Mouse (Mus musculus): ENCODE measurements around the gene Ccdc32. TPM values are rescaled to one million over a fixed set of nuclear protein-coding genes. Genes with fewer than 3 reads are reported as not detected.
"Not testable (repeated sequence)": the region's sequence is repeated elsewhere in the genome, so short reads cannot be mapped to it uniquely, and the experiment has no call there.

The Ccdc32 gene
- 1 to 10 TPM; 7.4 to 8.2 TPM for total RNA-seq (2021)
- long read RNA-seq, experiment 1, transcript Ccdc32-201 (4 exons, 1,870 nt) = major isoform, 7 of 13 reads
- long read RNA-seq, experiment 1, partial matches to known transcripts = 0 of 13 reads
- long read RNA-seq, experiment 1, other reads (novel, unspliced or antisense) = 6 of 13 reads
- long read RNA-seq, experiment 2, transcript Ccdc32-201 (4 exons, 1,870 nt) = major isoform, 8 of 13 reads
- long read RNA-seq, experiment 2, partial matches to known transcripts = 0 of 13 reads
- long read RNA-seq, experiment 2, other reads (novel, unspliced or antisense) = 5 of 13 reads

DNA sequence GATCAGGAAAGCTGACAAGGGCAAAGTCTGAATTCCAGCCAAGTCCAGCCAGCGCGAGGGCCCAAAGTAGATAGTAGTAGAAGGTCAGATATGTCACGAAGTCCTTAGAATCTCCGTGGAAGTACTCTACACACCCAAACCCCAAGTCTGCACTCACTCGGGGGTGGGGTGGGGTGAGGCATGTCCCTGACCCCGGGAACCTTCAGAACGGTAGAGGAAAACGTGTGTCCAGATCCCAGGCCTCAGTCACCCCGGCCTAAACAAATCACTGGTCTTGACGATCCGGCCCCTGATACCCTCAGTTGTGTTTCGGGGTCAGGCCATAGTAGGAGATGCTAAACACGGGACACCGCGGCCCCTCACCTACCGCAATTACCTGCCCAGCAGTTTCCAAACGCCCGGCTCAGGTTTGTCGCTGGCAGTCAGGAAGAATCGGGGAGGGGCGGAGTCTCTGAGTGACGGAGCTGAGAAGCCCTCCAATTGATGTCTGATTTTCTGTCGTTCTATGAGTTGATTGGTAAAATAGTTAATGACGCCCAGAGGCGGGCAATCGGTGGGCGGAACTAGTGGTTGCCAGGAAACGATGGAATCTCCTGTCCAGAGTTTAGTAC lies at the start of gene Ccdc32:
Gene Ccdc32, minus strand, starts transcription at position 453 of the 611 bp plus-strand sequence.
- peak; percentile 88 for DNase-seq

DNA sequence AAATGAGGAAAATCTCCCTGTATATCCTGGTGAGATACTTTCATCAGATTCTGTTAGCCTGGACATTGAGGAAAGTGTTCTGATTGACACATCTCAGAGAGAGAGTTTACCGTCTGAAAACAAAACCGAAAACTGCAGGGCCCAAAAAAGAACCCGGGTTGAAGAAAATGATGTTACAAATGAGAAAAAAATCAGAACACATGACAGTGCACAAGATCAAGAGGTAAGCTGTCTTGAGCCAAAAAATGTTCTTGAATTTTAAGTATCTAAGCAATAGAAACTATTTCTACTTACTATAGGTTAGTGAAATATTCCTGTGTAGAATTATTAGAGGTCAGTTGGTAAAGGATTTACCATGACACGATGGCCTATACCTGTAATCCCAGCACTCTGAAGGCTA lies 43.2 kb upstream of the Ccdc32 start:
- no peak for DNase-seq

DNA sequence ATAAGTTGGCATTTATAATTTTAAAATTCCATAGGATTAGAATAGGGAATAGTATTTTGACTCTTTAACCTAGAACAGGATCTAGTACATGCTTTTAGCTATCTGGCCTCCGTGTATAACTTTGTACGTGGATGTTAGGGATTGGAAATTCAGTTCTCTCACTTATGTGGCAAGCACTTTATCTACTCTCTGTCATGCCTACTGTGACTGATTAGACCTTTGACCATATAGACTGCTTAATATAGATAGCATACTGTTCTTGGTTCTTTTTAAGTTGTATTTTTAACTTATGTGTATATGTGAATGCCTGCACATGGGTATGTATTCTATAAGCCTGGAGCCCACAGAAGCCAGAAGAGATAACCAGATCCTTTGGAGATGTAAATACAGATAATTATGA lies 30.9 kb upstream of the Ccdc32 start:
- DNase-seq = no peak

DNA sequence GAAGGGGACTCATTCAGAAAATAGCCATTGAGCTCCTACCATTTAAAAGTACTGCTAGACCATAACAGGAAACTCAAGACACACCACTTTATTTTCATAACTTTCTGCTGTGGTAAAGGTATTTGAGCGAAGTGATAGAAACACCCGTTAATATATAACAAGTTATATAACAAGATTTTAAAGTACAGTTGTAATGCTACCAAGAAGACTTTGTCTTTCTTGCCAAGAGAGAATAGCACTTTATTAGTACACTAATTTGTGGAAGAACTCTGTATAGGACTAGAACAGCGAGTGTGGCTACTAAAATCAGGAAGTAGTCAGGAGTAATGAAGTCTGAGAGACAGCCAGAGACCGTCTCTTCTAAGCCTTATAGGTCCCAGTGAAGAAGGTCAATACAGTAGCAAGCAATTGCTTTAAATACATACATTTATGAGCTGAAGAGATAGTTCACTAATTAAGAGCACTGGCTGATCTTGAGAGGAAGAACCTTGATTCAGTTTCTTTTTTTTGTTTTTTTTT lies 21.0 kb upstream of the Ccdc32 start:
- no peak for DNase-seq

DNA sequence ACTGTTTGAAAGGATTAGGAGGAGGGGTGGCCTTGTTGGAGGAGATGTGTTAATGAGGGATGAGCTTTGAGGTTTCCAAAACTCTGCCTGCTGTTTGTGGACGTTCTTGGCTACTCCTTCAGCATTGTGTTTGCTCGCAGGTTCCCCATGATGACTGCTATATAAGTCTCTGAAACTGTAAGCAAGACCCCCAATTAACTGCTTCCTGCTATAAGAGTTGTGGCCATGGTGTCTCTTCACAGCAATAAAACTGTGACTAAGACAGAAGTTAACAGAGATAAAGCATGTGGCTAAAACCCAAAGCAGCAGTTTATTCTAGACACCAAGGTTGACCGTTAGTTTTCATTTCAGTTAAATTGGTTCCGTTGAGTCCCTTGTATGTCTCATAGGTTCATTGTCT lies 18.7 kb upstream of the Ccdc32 start:
- DNase-seq = no peak

DNA sequence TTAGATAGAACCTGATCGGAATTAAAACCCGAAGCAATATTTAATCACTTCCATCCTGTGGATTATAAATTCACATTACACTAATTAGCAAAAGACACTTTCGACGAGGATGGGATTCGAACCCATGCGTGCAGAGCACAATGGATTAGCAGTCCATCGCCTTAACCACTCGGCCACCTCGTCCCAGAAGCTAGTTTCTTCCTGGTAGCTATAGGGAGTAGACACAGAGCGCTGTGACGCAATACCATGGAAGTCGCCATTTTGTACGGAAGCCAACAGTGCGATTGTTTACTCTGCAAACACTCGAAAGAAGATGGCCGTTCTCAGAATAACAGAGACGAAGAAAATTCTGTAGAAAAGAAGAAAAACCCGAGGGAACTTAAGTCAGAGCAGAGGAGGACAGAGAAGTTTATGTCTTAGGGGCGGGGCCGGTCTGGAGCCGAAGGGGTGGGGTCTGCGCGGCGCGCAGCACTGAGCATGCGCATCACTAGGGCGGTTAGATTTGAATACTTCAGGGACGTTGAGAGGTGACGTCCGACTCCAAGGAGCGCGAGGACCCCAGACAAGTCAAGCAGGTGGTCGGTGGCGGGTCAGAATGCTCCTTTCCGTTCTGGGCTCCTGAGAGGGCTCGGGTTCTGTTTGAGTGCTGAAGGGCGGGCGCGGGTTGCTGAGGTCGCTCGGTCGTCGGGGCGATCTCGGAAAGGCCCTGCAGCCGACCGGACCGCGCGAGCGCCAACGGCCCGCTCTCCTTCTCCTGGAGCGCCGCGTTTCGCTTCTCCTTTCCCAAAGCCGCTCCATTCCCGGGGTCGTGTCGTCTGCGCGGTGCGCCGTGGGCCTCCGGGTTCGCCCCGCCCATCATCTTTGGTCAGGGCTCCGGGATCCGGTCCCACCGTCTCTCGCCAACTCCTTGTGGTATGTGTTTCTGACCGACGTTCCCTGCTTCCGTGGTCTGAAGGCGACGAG lies 17.7 kb upstream of the Ccdc32 start, which contains the start of gene Knl1:
Gene Knl1, plus strand, starts transcription at position 471 of the 963 bp plus-strand sequence.
- peak; percentile 92 for DNase-seq

DNA sequence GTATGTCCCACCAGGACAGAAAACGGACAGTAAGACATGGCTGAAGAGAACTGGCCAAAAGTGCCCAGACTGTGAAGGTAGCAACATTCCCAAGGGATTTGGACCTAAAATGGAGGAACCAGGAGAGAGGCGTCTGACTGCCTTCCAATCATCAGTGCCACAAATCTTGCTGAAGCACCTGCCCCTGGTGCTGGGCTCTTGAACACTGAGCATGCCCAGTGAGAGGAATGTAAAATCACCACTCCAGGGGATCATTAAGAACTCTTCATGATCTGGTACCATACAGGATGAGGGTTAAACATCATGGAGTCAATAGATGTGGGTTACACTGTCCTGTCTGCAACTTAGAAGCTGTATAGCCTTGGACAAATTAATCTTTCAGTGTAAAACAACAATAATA lies 16.0 kb upstream of the Ccdc32 start:
- no peak for DNase-seq

DNA sequence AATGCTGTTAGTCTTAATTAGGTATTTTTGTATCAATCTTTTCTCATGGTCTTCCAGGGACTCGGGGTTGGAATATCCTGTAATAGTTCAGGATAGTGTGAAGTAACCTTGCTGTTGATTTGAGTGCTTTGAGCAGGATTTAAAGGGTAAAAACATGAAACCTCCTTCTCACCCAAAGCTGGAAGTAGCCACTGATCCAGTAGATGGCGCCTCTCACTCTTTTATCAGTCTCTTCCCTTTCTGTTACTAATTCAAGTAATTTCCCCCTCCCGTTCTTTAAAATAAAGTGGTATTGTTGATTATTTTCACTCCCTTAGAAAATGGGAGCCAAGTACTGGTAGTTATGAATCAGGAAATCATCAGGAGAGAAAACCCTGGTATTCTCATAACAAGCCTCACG lies 11.7 kb upstream of the Ccdc32 start:
- DNase-seq = no peak

DNA sequence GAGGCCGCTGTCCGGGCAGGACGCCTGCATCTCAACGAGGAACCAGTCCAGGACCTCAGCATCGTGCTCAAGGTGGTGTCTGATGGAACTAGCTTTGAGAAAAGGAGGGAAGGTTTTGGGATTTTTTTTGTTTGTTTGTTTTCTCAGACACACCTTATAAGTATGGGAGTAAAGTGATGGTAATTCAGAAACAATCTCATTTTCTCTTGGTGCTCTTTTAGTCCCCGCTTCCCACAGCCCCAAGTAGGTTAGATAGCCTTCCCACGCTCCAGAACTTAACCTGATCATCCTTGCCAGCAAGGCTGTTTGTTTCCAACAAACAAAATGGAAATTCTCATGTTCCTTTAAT lies 6.2 kb upstream of the Ccdc32 start:
- DNase-seq = no peak

DNA sequence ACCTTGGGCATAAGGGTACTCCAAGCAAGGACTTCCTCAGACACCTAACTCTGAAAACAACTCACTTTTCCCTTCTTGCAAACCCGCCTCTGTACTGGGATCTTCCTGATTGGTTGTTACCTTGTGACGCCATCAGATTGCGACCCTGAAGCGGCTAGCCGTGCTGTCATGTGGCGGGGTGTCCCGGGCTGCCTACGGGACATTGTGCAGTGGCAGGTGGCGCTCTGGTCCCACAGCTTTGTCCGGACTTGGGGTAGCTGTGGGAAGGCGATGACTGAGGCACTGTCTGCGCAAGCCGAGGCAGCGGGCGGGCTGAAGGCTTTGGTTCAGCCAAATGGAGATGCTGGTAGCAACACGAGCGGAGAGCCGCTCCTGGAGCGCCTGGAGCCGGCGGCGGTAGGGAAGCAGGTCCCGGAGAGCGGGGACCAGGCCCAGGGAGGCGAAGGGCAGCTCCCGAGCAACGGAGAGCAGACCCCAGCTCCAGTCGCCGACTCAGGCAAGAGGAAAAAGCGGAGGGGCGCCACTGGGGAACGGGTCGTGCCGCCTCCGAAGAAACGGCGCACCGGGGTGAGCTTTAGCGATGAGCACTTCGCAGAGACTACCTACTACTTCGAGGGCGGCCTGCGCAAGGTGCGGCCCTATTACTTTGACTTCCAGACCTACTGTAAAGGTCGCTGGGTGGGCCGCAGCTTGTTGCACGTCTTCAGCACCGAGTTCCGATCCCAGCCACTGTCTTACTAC lies 5.6 kb upstream of the Ccdc32 start, which contains the start of gene Rpusd2:
Gene Rpusd2, plus strand, starts transcription at position 135 of the 741 bp plus-strand sequence.
- DNase-seq = peak; percentile 90

DNA sequence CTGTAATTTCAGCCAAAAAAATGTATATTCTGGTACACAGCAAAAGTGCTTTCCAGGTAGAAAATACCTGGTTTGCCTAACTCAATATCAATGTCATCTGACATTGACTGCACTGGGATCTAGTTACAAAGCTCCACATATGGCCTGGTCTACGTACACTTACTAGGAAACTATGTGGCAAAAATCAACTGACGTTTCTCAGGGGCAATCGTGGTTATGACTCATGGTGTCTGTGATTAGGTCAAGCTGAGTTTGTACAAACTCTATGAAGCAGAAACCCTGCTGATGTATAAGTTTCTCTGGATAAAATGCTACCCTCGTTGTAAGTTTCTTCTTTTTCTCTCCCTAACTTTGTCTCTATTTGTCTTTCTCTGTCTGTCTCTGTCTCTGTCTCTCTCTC lies 3.0 kb upstream of the Ccdc32 start:
- DNase-seq = no peak

DNA sequence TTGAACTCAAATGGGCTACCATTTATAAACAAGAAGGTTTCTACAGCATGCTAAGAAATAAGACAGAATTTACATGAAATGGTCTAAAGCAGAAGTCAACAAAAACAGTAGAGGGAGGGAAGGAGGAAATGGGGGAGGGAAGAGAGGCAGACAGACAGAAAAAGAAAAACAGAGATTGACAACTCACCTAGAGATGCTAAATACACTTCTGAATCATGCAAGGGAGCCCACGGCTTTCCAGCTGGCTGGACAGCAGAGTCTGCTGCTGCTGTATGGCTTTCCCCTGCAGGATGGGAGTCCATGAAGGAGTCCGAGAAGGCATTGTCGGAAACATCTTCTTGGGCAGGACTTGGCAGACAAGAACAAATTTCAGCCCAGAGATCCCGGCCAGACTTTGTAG lies 2.2 kb downstream of the Ccdc32 start:
- no peak for DNase-seq

DNA sequence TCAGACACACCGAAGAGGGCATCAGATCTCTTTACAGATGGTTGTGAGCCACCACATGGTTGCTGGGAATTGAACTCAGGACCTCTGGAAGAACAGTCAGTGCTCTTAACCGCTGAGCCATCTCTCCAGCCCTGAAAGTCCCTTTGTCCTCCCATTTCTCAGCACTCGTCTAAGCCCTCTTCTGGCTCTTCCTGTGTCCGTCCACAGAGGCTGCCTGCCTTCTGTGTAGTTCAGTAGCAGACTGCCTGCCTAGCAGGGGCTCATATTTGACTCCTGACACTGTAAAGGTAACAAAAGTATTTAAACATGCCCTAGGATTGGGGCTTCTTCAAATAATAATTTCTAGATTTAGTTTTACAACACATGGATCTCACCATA lies 4.0 kb downstream of the Ccdc32 start:
- no peak for DNase-seq

DNA sequence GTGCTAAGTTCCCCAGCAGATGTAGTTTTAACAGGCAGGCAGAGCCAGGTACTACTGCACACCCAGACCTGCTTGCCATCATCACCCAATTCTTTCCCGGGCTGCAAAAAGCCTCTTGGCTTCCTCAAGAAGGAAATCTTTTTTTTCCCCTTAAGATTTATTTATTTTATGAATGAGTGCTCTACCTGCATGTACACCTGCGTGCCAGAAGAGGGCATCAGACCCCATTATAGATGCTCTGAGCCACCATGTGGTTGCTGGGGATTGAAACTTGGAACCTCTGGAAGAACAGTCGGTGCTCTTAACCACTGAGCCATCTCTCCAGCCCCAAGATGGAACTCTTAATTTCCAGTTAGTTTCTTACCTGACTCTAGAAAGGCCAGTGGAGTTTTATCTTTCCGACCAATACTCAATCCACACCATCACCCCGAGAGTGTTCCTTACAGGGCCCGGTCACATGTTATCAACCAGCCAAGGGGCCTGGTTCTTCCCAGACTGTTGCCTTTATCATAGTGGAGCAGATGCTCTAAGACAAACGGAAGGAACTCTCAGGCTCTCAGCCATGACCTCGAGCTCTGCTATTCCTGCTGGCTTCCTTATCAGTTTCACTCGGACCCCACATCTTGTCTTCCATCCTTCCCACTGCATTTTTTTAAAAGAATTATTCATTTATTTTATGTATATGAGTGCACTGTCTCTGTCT lies 4.5 kb downstream of the Ccdc32 start:
- DNase-seq = no peak

DNA sequence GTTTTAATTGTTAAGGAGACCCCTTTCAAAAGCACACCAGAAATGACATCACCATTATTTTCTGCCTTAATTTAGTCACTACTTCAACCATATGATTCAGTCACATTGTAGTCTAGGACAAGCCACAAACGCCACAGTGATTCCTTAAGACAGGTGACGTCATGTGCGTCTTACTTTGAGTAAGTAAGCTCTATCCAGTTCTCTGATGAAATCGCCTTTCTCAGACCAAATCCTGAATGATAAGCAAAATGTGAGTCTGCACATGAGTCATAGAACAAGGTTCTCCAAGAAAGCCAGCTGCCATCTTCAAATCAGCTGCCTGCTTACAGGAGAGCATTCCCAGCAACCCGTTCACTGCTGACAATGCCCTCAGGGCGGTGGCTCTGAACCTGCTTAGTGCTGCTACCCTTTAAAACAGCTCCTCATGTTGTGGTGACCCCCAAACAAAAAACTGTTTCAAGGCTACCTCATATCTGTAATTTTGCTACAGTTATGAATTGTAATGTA lies 6.0 kb downstream of the Ccdc32 start:
- no peak for DNase-seq

DNA sequence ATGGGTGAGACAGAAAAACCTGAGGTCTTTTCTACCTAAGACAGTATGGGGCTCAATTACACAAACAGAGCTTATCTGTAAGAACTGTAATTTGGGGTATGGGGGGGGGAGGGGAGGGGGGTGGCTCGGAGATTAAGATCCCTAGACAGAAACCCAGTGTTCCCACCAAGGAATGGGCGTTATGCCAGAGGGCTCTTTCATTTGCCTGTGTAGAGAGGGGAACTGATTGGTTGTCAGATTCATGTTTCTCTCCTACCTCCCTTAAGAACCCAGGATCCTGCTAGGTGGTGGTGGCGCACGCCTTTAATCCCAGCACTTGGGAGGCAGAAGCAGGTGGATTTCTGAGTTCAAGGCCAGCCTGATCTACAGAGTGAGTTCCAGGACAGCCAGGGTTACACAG lies 9.7 kb downstream of the Ccdc32 start:
- DNase-seq = no peak

DNA sequence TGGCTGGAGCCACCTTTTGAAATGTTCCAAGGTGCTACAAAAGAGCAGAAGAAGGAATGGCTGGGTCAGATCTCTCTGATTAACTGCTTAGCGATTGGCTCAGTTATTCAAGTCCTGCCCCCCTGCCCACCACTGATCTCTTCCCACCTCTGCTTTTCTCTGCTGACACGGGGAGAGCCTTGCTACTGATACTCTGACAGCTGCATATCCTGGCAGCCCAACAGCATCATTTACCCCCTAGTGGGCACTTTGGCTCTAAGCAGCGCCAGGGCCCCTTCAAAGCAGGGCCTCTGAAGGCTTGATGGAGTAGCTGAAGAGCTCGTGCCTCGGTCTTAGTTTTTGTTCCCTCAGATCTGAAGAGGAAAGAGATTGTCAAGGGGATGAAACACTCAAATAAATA lies 10.1 kb downstream of the Ccdc32 start:
- DNase-seq = peak; percentile 25

DNA sequence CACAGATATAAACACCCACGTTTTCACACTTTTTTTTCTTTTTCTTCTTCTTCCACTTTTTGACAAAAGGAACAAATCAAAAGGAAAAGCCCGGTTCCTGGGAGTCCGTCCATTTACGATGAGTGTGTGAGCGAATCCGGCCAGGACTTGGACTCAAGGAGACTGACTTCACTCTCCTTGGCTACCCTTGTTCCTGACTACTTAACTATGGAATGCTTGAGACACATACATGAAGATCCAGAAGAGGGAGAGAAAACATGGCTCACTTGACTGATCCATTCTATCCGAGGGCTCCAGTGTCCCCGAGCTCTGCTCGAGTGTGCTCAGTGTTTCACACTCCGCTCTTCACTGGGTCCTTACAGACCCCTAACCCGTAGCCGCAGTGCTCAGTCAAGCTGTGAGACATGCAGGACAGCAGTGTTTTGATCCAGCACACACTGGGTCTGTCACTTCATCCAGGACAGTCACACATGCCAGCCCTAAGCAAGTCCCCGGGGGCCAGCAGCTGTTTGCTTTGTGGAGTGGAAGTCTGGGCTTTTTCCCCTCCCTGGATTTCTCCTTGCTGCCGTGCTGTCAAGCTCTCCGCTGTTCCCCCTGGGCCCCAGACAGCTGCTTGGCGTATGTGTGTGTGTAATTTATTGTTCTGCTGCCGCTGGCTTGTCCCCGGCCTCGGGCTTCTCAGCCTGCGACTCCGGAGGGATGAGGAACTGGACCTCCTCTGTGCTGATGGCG lies 10.6 kb downstream of the Ccdc32 start:
- DNase-seq = peak; percentile 73

DNA sequence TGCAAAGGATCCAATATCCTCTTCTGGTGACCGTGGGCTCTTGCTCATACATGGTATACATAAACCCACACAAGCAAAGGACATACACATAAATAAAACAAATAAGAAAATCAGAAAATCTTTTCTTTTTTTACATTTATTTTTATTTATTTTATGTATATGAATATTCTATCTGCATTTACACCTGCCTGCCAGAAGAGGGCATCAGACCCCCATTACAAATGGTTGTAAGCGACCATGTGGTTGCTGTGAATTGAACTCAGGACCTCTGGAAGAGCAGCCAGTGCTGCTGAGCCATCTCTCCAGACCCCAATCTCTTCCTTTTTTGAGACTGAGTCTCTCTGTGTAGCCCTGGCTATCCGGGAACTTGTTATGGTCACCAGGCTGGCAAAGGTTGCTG lies 11.5 kb downstream of the Ccdc32 start:
- no peak for DNase-seq

DNA sequence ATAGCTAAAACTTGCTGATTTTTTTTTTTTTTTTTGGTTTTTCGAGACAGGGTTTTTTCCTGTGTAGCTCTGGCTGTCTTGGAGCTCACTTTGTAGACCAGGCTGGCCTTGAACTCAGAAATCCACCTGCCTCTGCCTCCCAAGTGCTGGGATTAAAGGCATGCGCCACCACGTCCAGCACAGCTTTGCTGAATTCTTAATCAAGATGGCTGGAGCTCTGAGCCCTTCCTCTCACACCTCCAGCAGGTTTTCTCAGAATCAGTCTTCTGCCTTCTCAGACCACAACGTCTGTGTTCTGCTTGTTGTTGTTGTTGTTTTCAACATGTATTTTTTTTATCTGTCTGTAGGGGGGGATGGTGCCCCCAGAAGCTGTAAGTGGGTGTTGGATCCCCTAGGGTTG lies 12.9 kb downstream of the Ccdc32 start:
- DNase-seq = not testable (repeated sequence)

Measured in gastrocnemius, postnatal 10 days (tissue).